Mouse (Mus musculus): ENCODE results near the gene Acot13. TPM values are rescaled to one million over a fixed set of nuclear protein-coding genes. Genes with fewer than 3 reads are reported as not detected.
"Not testable (repeated sequence)": the region's sequence is repeated elsewhere in the genome, so short reads cannot be mapped to it uniquely, and the experiment has no call there.

The Acot13 gene
- polyA plus RNA-seq, 1 experiment from 2014 or later: 50.8 TPM

- Histone ChIP-seq H3K36me3 (no peaks in the 10 kb centered on the region), H3K4me2 (replicated peaks) (peak overlapping the region; percentile 73), H3K27ac (no peak overlapping the region), H3K4me3 (peak overlapping the region; percentile 97; the same call in 1 of the 2 replicates), H3K4me1 (peaks cover 15% of the 10 kb centered on the region), H3K9ac (no peak overlapping the region), H3K9me3 (replicated peaks) (no peaks in the 10 kb centered on the region), H3K27me3 (no peaks in the 10 kb centered on the region)
- no peak for ATAC-seq (ENCODE audit: low FRiP score)
- WGBS: 71% methylated on average over 5 of the region's 5 CpGs
These were observed 32.0 kb downstream of the Acot13 start for GRCm38 (mm10) chr13:24799378-24799777.

- no peak overlapping the region for H3K9ac ChIP-seq
- H3K27me3 ChIP-seq: no peaks in the 10 kb centered on the region
- 97% methylated on average over 4 of the region's 4 CpGs for WGBS
- no peaks in the 10 kb centered on the region for H3K36me3 ChIP-seq
- ATAC-seq (ENCODE audit: low FRiP score): no peak
- H3K4me2 ChIP-seq (replicated peaks): no peak overlapping the region
- H3K9me3 ChIP-seq (replicated peaks): no peaks in the 10 kb centered on the region
- peaks cover 10% of the 10 kb centered on the region for H3K4me1 ChIP-seq
- no peak overlapping the region for H3K27ac ChIP-seq
- no peak overlapping the region for H3K4me3 ChIP-seq
These were observed 32.7 kb downstream of the Acot13 start for GRCm38 (mm10) chr13:24798686-24799085.

GRCm38 (mm10) chr13:24792411-24793045, 38.8 kb downstream of the Acot13 start:
- Histone ChIP-seq H3K4me3 (no peak overlapping the region), H3K27ac (no peak overlapping the region), H3K9me3 (replicated peaks) (no peaks in the 10 kb centered on the region), H3K36me3 (no peaks in the 10 kb centered on the region), H3K9ac (no peak overlapping the region), H3K4me1 (no peaks in the 10 kb centered on the region), H3K4me2 (replicated peaks) (no peak overlapping the region), H3K27me3 (no peaks in the 10 kb centered on the region)
- WGBS: 91% methylated on average over 9 of the region's 9 CpGs
- no peak for ATAC-seq (ENCODE audit: low FRiP score)

GRCm38 (mm10) chr13:24791349-24791748, 40.0 kb downstream of the Acot13 start:
- no peak overlapping the region for H3K9ac ChIP-seq
- ATAC-seq (ENCODE audit: low FRiP score): no peak
- WGBS: 74% methylated on average over 2 of the region's 2 CpGs

GRCm38 (mm10) chr13:24787477-24787876, 43.9 kb downstream of the Acot13 start:
- Histone ChIP-seq H3K9ac (no peak overlapping the region), H3K27me3 (no peaks in the 10 kb centered on the region), H3K4me1 (no peaks in the 10 kb centered on the region), H3K36me3 (no peaks in the 10 kb centered on the region), H3K27ac (no peak overlapping the region), H3K4me3 (no peak overlapping the region), H3K4me2 (replicated peaks) (no peak overlapping the region), H3K9me3 (replicated peaks) (no peaks in the 10 kb centered on the region)
- 92% methylated on average over 5 of the region's 5 CpGs for WGBS
- ATAC-seq (ENCODE audit: low FRiP score): no peak

More at GRCm38 (mm10) chr13:24791349-24791748, 40.0 kb downstream of the Acot13 start:
- Histone ChIP-seq H3K4me2 (replicated peaks) (no peak overlapping the region), H3K4me3 (no peak overlapping the region), H3K4me1 (no peaks in the 10 kb centered on the region), H3K27me3 (no peaks in the 10 kb centered on the region), H3K27ac (no peak overlapping the region), H3K9me3 (replicated peaks) (no peaks in the 10 kb centered on the region), H3K36me3 (no peaks in the 10 kb centered on the region)

- Histone ChIP-seq H3K36me3 (no peaks in the 10 kb centered on the region), H3K27ac (no peak overlapping the region), H3K4me3 (no peak overlapping the region), H3K27me3 (no peaks in the 10 kb centered on the region), H3K4me2 (replicated peaks) (no peak overlapping the region), H3K4me1 (no peaks in the 10 kb centered on the region), H3K9me3 (replicated peaks) (no peaks in the 10 kb centered on the region), H3K9ac (no peak overlapping the region)
- ATAC-seq (ENCODE audit: low FRiP score): no peak
- 43% methylated on average over 11 of the region's 11 CpGs for WGBS
These were observed 45.3 kb downstream of the Acot13 start for GRCm38 (mm10) chr13:24786014-24786490.

- 80% methylated on average over 5 of the region's 5 CpGs for WGBS
- ATAC-seq (ENCODE audit: low FRiP score): no peak
- Histone ChIP-seq H3K4me2 (replicated peaks) (no peak overlapping the region), H3K4me1 (no peaks in the 10 kb centered on the region), H3K9ac (no peak overlapping the region), H3K9me3 (replicated peaks) (no peaks in the 10 kb centered on the region), H3K27ac (no peak overlapping the region), H3K4me3 (no peak overlapping the region), H3K27me3 (no peaks in the 10 kb centered on the region), H3K36me3 (no peaks in the 10 kb centered on the region)
These were observed 49.4 kb downstream of the Acot13 start for GRCm38 (mm10) chr13:24781916-24782315.

GRCm38 (mm10) chr13:24778706-24779380, 52.5 kb downstream of the Acot13 start:
- Histone ChIP-seq H3K4me2 (replicated peaks) (no peak overlapping the region), H3K27me3 (no peaks in the 10 kb centered on the region), H3K4me3 (no peak overlapping the region), H3K9ac (no peak overlapping the region), H3K27ac (no peak overlapping the region), H3K9me3 (replicated peaks) (no peaks in the 10 kb centered on the region), H3K36me3 (no peaks in the 10 kb centered on the region), H3K4me1 (no peaks in the 10 kb centered on the region)
- no peak for ATAC-seq (ENCODE audit: low FRiP score)
- 85% methylated on average over 8 of the region's 8 CpGs for WGBS

GRCm38 (mm10) chr13:24778026-24778425, 53.3 kb downstream of the Acot13 start:
- no peak overlapping the region for H3K9ac ChIP-seq
- WGBS: 77% methylated on average over 2 of the region's 2 CpGs
- no peak overlapping the region for H3K4me2 ChIP-seq (replicated peaks)
- H3K4me3 ChIP-seq: no peak overlapping the region
- no peaks in the 10 kb centered on the region for H3K4me1 ChIP-seq
- no peaks in the 10 kb centered on the region for H3K36me3 ChIP-seq
- no peaks in the 10 kb centered on the region for H3K27me3 ChIP-seq
- no peaks in the 10 kb centered on the region for H3K9me3 ChIP-seq (replicated peaks)
- ATAC-seq (ENCODE audit: low FRiP score): no peak
- H3K27ac ChIP-seq: no peak overlapping the region

GRCm38 (mm10) chr13:24776146-24776844, 55.0 kb downstream of the Acot13 start:
- H3K4me2 ChIP-seq (replicated peaks): no peak overlapping the region
- no peak overlapping the region for H3K4me3 ChIP-seq
- H3K9me3 ChIP-seq (replicated peaks): no peaks in the 10 kb centered on the region
- H3K27me3 ChIP-seq: no peaks in the 10 kb centered on the region
- WGBS: 46% methylated on average over 7 of the region's 7 CpGs
- no peak overlapping the region for H3K27ac ChIP-seq
- H3K9ac ChIP-seq: no peak overlapping the region
- no peaks in the 10 kb centered on the region for H3K4me1 ChIP-seq
- no peak for ATAC-seq (ENCODE audit: low FRiP score)
- H3K36me3 ChIP-seq: no peaks in the 10 kb centered on the region

GRCm38 (mm10) chr13:24771482-24771881, 59.9 kb downstream of the Acot13 start:
- not testable (repeated sequence) for H3K36me3 ChIP-seq; ATAC-seq (ENCODE audit: low FRiP score); H3K27me3 ChIP-seq; H3K4me3 ChIP-seq; H3K4me1 ChIP-seq; H3K9ac ChIP-seq; H3K4me2 ChIP-seq (replicated peaks); H3K27ac ChIP-seq; H3K9me3 ChIP-seq (replicated peaks)
- WGBS: 93% methylated on average over 10 of the region's 10 CpGs
